Mouse (Mus musculus): ENCODE measurements at regions not wholly inside any gene's neighbourhood (a gene's known extent, or its start where the extent isn't known, plus 50 kb on each side); places are given as distances from the start of the nearest gene placed in this dataset.

- no peak for TF ChIP-seq CTCF (IDR thresholded peaks at IDR 0.05; ENCODE audit: extremely low read depth, insufficient read length, insufficient replicate concordance, low read depth, low read length)
- no peak for TF ChIP-seq POLR2A (IDR thresholded peaks at IDR 0.05; ENCODE audit: low read depth, low read length)
These were observed 275.4 kb downstream of the Uaca start for GRCm38 (mm10) chr9:61069553-61070314.
